Mouse (Mus musculus): ENCODE results near the gene C77080.
"Not testable (repeated sequence)": the region's sequence is repeated elsewhere in the genome, so short reads cannot be mapped to it uniquely, and the experiment has no call there.

- TF ChIP-seq CTCF (conservative IDR thresholded peaks at IDR 0.05; ENCODE audit: insufficient read depth, insufficient read length, low read depth, low read length): 0 out of 2 replicates have a peak, but pooled peaks have one; percentile 19
- TF ChIP-seq POLR2A (IDR thresholded peaks at IDR 0.05; ENCODE audit: low read depth, low read length): not testable (repeated sequence)
These were observed 48.7 kb downstream of the C77080 start for GRCm38 (mm10) chr4:129212486-129212885.
